Mouse (Mus musculus) embryonic fibroblast, embryonic 13.5 days (primary cell): ENCODE data around the gene Sema3c. TPM values are rescaled to one million over a fixed set of nuclear protein-coding genes. Genes with fewer than 3 reads are reported as not detected.

ENCODE experiments used
- H3K27ac ChIP-seq: 2 replicates; pipeline ENCODE4 v1.5.1; 2012; ENCODE audit warnings: low read length, control low read depth, inconsistent platforms; ENCODE audit not compliant: insufficient read depth
- H3K4me1 ChIP-seq: 2 replicates; pipeline ENCODE4 v1.6.1; 2011; ENCODE audit warnings: low read length; ENCODE audit not compliant: control insufficient read depth, insufficient read depth
- H3K4me3 ChIP-seq: 2 replicates; pipeline ENCODE4 v1.5.1; 2011; ENCODE audit warnings: mild to moderate bottlenecking, control low read depth, low read length; ENCODE audit not compliant: insufficient read depth
- CTCF ChIP-seq: IDR thresholded peaks from 2 replicates; pipeline ENCODE4 v1.5.1; 2011; ENCODE audit warnings: mild to moderate bottlenecking, control low read depth, low read length, moderate library complexity, borderline replicate concordance; ENCODE audit not compliant: insufficient read depth
- POLR2A ChIP-seq: IDR thresholded peaks from 2 replicates; pipeline ENCODE4 v1.6.1; 2011; ENCODE audit warnings: low read depth, mild to moderate bottlenecking, control low read depth, low read length, moderate library complexity
- polyA plus RNA-seq: library from polyadenylated mRNA; stranded (reverse); fragments of >200 nt; gene quantifications from 2 replicates; pipeline ENCODE4 v1.2.4, GENCODE M21; 2011; ENCODE audit warnings: low read depth; ENCODE audit not compliant: missing spikeins, insufficient read length

Gene Sema3c
- polyA plus RNA-seq, 1 experiment: 35.7 TPM

- no peaks in the 10 kb centered on the region for H3K4me1 ChIP-seq
- no peak overlapping the region for H3K27ac ChIP-seq
- TF ChIP-seq POLR2A (no peak), CTCF (no peak)
- H3K4me3 ChIP-seq: no peak overlapping the region
These were observed 130.1 kb downstream of the Sema3c start for GRCm38 (mm10) chr5:17704160-17704559.

- no peak overlapping the region for H3K4me3 ChIP-seq
- no peak overlapping the region for H3K27ac ChIP-seq
- TF ChIP-seq POLR2A: no peak
- no peak for TF ChIP-seq CTCF
- no peaks in the 10 kb centered on the region for H3K4me1 ChIP-seq
These were observed 133.0 kb downstream of the Sema3c start for GRCm38 (mm10) chr5:17707086-17707485.

GRCm38 (mm10) chr5:17712374-17712773 is 138.3 kb downstream of the Sema3c start:
- Histone ChIP-seq H3K4me3 (no peak overlapping the region), H3K27ac (no peak overlapping the region), H3K4me1 (no peaks in the 10 kb centered on the region)
- no peak for TF ChIP-seq CTCF
- no peak for TF ChIP-seq POLR2A

- TF ChIP-seq CTCF: no peak
- TF ChIP-seq POLR2A: no peak
- Histone ChIP-seq H3K4me1 (no peaks in the 10 kb centered on the region), H3K4me3 (no peak overlapping the region), H3K27ac (no peak overlapping the region)
These were observed 141.1 kb downstream of the Sema3c start for GRCm38 (mm10) chr5:17715206-17715605.

GRCm38 (mm10) chr5:17720011-17720410 is 145.9 kb downstream of the Sema3c start:
- Histone ChIP-seq H3K4me1 (no peaks in the 10 kb centered on the region), H3K27ac (peak overlapping the region; percentile 67), H3K4me3 (no peak overlapping the region)
- TF ChIP-seq CTCF: no peak
- TF ChIP-seq POLR2A: no peak

GRCm38 (mm10) chr5:17724031-17724430 is 149.9 kb downstream of the Sema3c start:
- no peak overlapping the region for H3K4me3 ChIP-seq
- no peak overlapping the region for H3K27ac ChIP-seq
- TF ChIP-seq CTCF: no peak
- TF ChIP-seq POLR2A: no peak
- no peaks in the 10 kb centered on the region for H3K4me1 ChIP-seq

GRCm38 (mm10) chr5:17728047-17728446 is 154.0 kb downstream of the Sema3c start:
- H3K4me3 ChIP-seq: no peak overlapping the region

GRCm38 (mm10) chr5:17739805-17740204 is 165.7 kb downstream of the Sema3c start:
- Histone ChIP-seq H3K4me1 (peaks cover 6% of the 10 kb centered on the region), H3K4me3 (no peak overlapping the region), H3K27ac (no peak overlapping the region)
- TF ChIP-seq POLR2A: no peak
- no peak for TF ChIP-seq CTCF

More at GRCm38 (mm10) chr5:17728047-17728446, 154.0 kb downstream of the Sema3c start:
- no peak for TF ChIP-seq POLR2A
- TF ChIP-seq CTCF: no peak
- Histone ChIP-seq H3K4me1 (no peaks in the 10 kb centered on the region), H3K27ac (no peak overlapping the region)

GRCm38 (mm10) chr5:17746520-17746919 is 172.4 kb downstream of the Sema3c start:
- Histone ChIP-seq H3K4me1 (peaks cover 6% of the 10 kb centered on the region), H3K27ac (no peak overlapping the region; the same call in 1 of the 2 replicates), H3K4me3 (no peak overlapping the region)
- no peak for TF ChIP-seq POLR2A
- no peak for TF ChIP-seq CTCF

- Histone ChIP-seq H3K27ac (no peak overlapping the region), H3K4me1 (peaks cover 6% of the 10 kb centered on the region), H3K4me3 (no peak overlapping the region)
- TF ChIP-seq CTCF (no peak), POLR2A (no peak)
These were observed 173.1 kb downstream of the Sema3c start for GRCm38 (mm10) chr5:17747143-17747542.

- peaks cover 8% of the 10 kb centered on the region for H3K4me1 ChIP-seq
- TF ChIP-seq CTCF (no peak), POLR2A (no peak)
- H3K4me3 ChIP-seq: no peak overlapping the region
- no peak overlapping the region for H3K27ac ChIP-seq
These were observed 174.2 kb downstream of the Sema3c start for GRCm38 (mm10) chr5:17748293-17748692.
